Mouse (Mus musculus): Measurements from ENCODE around the gene Cmtm5. TPM values are rescaled to one million over a fixed set of nuclear protein-coding genes. Genes with fewer than 3 reads are reported as not detected.
"Not testable (repeated sequence)": the region's sequence is repeated elsewhere in the genome, so short reads cannot be mapped to it uniquely, and the experiment has no call there.

The Cmtm5 gene
- polyA plus RNA-seq, 1 experiment from 2014 or later: 6.5 TPM

GRCm38 (mm10) chr14:54951587-54951986, 15.5 kb downstream of the Cmtm5 start:
- Histone ChIP-seq H3K4me1 (no peaks in the 10 kb centered on the region), H3K4me3 (no peak overlapping the region), H3K27ac (no peak overlapping the region), H3K9ac (no peak overlapping the region), H3K27me3 (replicated peaks) (no peaks in the 10 kb centered on the region), H3K9me3 (no peaks in the 10 kb centered on the region), H3K36me3 (replicated peaks) (no peaks in the 10 kb centered on the region), H3K4me2 (no peak overlapping the region)
- WGBS: 91% methylated on average over 6 of the region's 6 CpGs
- no peak for ATAC-seq (replicated peaks)

DNA sequence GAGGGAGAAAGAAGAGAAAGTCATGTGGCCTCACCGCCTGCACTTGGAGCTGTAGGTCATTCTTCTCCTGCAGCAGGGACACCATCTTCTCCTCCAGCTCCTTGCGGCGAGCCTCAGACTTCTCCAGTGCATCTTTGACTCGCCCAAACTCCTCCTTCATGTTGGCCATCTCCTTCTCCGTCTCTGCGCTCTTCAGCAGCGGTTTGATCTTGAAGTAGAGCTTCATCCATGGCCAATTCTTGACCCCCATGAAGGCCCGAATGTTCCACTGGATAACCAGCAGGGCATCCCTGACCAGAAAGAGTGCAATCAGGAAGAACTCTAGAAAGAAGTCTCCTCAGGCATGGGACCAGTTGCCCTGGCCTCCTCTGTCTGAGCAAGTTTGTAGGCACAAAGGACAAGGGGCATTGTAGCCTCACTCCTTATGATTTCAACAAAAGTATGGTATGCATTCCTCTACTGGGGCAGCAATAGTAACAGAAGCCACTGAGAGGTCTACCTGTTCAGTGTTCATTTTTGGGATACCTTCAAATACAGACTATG, 17.7 kb downstream of the Cmtm5 start:
- Histone ChIP-seq H3K27me3 (replicated peaks) (no peaks in the 10 kb centered on the region), H3K4me2 (no peak overlapping the region), H3K9ac (no peak overlapping the region), H3K4me1 (no peaks in the 10 kb centered on the region), H3K27ac (no peak overlapping the region), H3K36me3 (replicated peaks) (no peaks in the 10 kb centered on the region), H3K4me3 (no peak overlapping the region), H3K9me3 (no peaks in the 10 kb centered on the region)
- 94% methylated on average over 8 of the region's 8 CpGs for WGBS
- no peak for ATAC-seq (replicated peaks)

- H3K4me2 ChIP-seq: no peak overlapping the region
- H3K36me3 ChIP-seq (replicated peaks): no peaks in the 10 kb centered on the region
- no peak overlapping the region for H3K27ac ChIP-seq
- no peaks in the 10 kb centered on the region for H3K27me3 ChIP-seq (replicated peaks)
- no peak overlapping the region for H3K9ac ChIP-seq
- ATAC-seq (replicated peaks): no peak
- H3K9me3 ChIP-seq: no peaks in the 10 kb centered on the region
- no peaks in the 10 kb centered on the region for H3K4me1 ChIP-seq
- 82% methylated on average over 3 of the region's 3 CpGs for WGBS
- H3K4me3 ChIP-seq: no peak overlapping the region
Observed at GRCm38 (mm10) chr14:54954474-54954873, 18.4 kb downstream of the Cmtm5 start.

- Histone ChIP-seq H3K27ac (no peak overlapping the region), H3K4me1 (no peaks in the 10 kb centered on the region), H3K36me3 (replicated peaks) (no peaks in the 10 kb centered on the region), H3K4me2 (no peak overlapping the region), H3K9me3 (no peaks in the 10 kb centered on the region), H3K4me3 (no peak overlapping the region), H3K9ac (no peak overlapping the region), H3K27me3 (replicated peaks) (no peaks in the 10 kb centered on the region)
- no peak for ATAC-seq (replicated peaks)
- WGBS: 93% methylated on average over 3 of the region's 3 CpGs
Observed at GRCm38 (mm10) chr14:54955481-54955880, 19.4 kb downstream of the Cmtm5 start.

GRCm38 (mm10) chr14:54956533-54956932, 20.5 kb downstream of the Cmtm5 start:
- no peaks in the 10 kb centered on the region for H3K27me3 ChIP-seq (replicated peaks)
- H3K4me2 ChIP-seq: no peak overlapping the region
- H3K27ac ChIP-seq: no peak overlapping the region
- H3K9ac ChIP-seq: no peak overlapping the region
- WGBS: 87% methylated on average over 9 of the region's 9 CpGs
- H3K9me3 ChIP-seq: no peaks in the 10 kb centered on the region
- ATAC-seq (replicated peaks): no peak
- H3K4me1 ChIP-seq: no peaks in the 10 kb centered on the region
- no peaks in the 10 kb centered on the region for H3K36me3 ChIP-seq (replicated peaks)
- no peak overlapping the region for H3K4me3 ChIP-seq

GRCm38 (mm10) chr14:54958503-54958902, 22.4 kb downstream of the Cmtm5 start:
- Histone ChIP-seq H3K9ac (no peak overlapping the region), H3K9me3 (no peaks in the 10 kb centered on the region), H3K4me2 (no peak overlapping the region), H3K36me3 (replicated peaks) (no peaks in the 10 kb centered on the region), H3K4me3 (no peak overlapping the region), H3K27ac (no peak overlapping the region), H3K4me1 (no peaks in the 10 kb centered on the region), H3K27me3 (replicated peaks) (no peaks in the 10 kb centered on the region)
- ATAC-seq (replicated peaks): no peak
- WGBS: 90% methylated on average over 4 of the region's 4 CpGs

- WGBS: 87% methylated on average over 3 of the region's 3 CpGs
- H3K36me3 ChIP-seq (replicated peaks): no peaks in the 10 kb centered on the region
Observed at GRCm38 (mm10) chr14:54959197-54959596, 23.1 kb downstream of the Cmtm5 start.

GRCm38 (mm10) chr14:54959853-54960613, 24.0 kb downstream of the Cmtm5 start:
- not testable (repeated sequence) for H3K4me3 ChIP-seq; ATAC-seq (replicated peaks); H3K9me3 ChIP-seq; H3K4me1 ChIP-seq; H3K4me2 ChIP-seq; H3K27me3 ChIP-seq (replicated peaks); H3K27ac ChIP-seq; H3K36me3 ChIP-seq (replicated peaks); H3K9ac ChIP-seq
- 91% methylated on average over 12 of the region's 12 CpGs for WGBS

More at GRCm38 (mm10) chr14:54959197-54959596, 23.1 kb downstream of the Cmtm5 start:
- Histone ChIP-seq H3K4me1 (no peaks in the 10 kb centered on the region), H3K27me3 (replicated peaks) (no peaks in the 10 kb centered on the region), H3K4me3 (no peak overlapping the region), H3K9me3 (no peaks in the 10 kb centered on the region), H3K27ac (no peak overlapping the region), H3K4me2 (no peak overlapping the region), H3K9ac (no peak overlapping the region)
- no peak for ATAC-seq (replicated peaks)

GRCm38 (mm10) chr14:54960769-54961168, 24.7 kb downstream of the Cmtm5 start:
- no peak overlapping the region for H3K4me2 ChIP-seq
- 66% methylated on average over 10 of the region's 10 CpGs for WGBS
- no peak overlapping the region for H3K9ac ChIP-seq
- H3K9me3 ChIP-seq: no peaks in the 10 kb centered on the region
- H3K27me3 ChIP-seq (replicated peaks): no peaks in the 10 kb centered on the region
- no peak for ATAC-seq (replicated peaks)
- no peaks in the 10 kb centered on the region for H3K4me1 ChIP-seq
- H3K27ac ChIP-seq: no peak overlapping the region
- no peaks in the 10 kb centered on the region for H3K36me3 ChIP-seq (replicated peaks)
- H3K4me3 ChIP-seq: no peak overlapping the region

- ATAC-seq (replicated peaks): no peak
Observed at GRCm38 (mm10) chr14:54961487-54961886, 25.4 kb downstream of the Cmtm5 start.

GRCm38 (mm10) chr14:54962714-54963113, 26.7 kb downstream of the Cmtm5 start:
- H3K4me3 ChIP-seq: no peak overlapping the region
- no peak overlapping the region for H3K9ac ChIP-seq
- no peak overlapping the region for H3K27ac ChIP-seq
- no peak overlapping the region for H3K4me2 ChIP-seq
- no peak for ATAC-seq (replicated peaks)
- H3K4me1 ChIP-seq: no peaks in the 10 kb centered on the region
- H3K9me3 ChIP-seq: no peaks in the 10 kb centered on the region
- no peaks in the 10 kb centered on the region for H3K27me3 ChIP-seq (replicated peaks)
- no peaks in the 10 kb centered on the region for H3K36me3 ChIP-seq (replicated peaks)
- 90% methylated on average over 7 of the region's 7 CpGs for WGBS

More at GRCm38 (mm10) chr14:54961487-54961886, 25.4 kb downstream of the Cmtm5 start:
- H3K27ac ChIP-seq: no peak overlapping the region
- no peak overlapping the region for H3K9ac ChIP-seq
- no peak overlapping the region for H3K4me2 ChIP-seq
- H3K4me3 ChIP-seq: no peak overlapping the region
- WGBS: 85% methylated on average over 5 of the region's 5 CpGs
- H3K9me3 ChIP-seq: no peaks in the 10 kb centered on the region
- no peaks in the 10 kb centered on the region for H3K4me1 ChIP-seq
- H3K27me3 ChIP-seq (replicated peaks): no peaks in the 10 kb centered on the region
- no peaks in the 10 kb centered on the region for H3K36me3 ChIP-seq (replicated peaks)

DNA sequence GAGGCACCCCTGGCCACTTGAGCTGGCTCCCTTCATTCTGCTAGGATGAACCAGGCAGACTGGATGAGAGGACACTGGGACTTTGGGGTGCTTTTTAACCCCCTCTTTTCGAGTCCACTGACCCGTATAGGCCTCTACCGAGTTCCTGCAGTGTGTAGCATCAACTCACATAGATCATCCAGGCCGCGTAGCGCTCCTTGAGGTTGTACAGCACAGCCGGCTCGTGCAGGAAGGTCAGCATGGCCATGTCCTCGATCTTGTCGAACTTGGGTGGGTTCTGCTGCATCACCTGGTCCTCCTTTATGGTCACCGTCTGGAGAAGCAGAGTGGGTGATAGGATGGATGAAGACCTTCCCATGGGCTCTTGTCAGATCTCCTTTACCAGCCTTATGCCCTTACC, 27.7 kb downstream of the Cmtm5 start:
- ATAC-seq (replicated peaks): no peak
- Histone ChIP-seq H3K36me3 (replicated peaks) (no peaks in the 10 kb centered on the region), H3K9me3 (no peaks in the 10 kb centered on the region), H3K4me3 (no peak overlapping the region), H3K27ac (no peak overlapping the region), H3K9ac (no peak overlapping the region), H3K4me2 (no peak overlapping the region), H3K4me1 (no peaks in the 10 kb centered on the region), H3K27me3 (replicated peaks) (no peaks in the 10 kb centered on the region)
- 87% methylated on average over 11 of the region's 11 CpGs for WGBS

- no peak for ATAC-seq (replicated peaks)
- no peak overlapping the region for H3K4me3 ChIP-seq
- WGBS: 87% methylated on average over 15 of the region's 15 CpGs
- no peak overlapping the region for H3K4me2 ChIP-seq
- no peak overlapping the region for H3K27ac ChIP-seq
- H3K27me3 ChIP-seq (replicated peaks): no peaks in the 10 kb centered on the region
- no peaks in the 10 kb centered on the region for H3K36me3 ChIP-seq (replicated peaks)
- H3K9me3 ChIP-seq: no peaks in the 10 kb centered on the region
- no peak overlapping the region for H3K9ac ChIP-seq
- no peaks in the 10 kb centered on the region for H3K4me1 ChIP-seq
Observed at GRCm38 (mm10) chr14:54965044-54965443, 29.0 kb downstream of the Cmtm5 start.

Data from midbrain, embryonic 15.5 days (tissue).